Mouse (Mus musculus) kidney, adult 9 months (tissue): ENCODE measurements at regions not wholly inside any gene's neighbourhood (a gene's known extent, or its start where the extent isn't known, plus 50 kb on each side); places are given as distances from the start of the nearest gene placed in this dataset.

Experiments used
- DNase-seq: peaks from one replicate; pipeline ENCODE4 v3.0.0; 2022

DNA sequence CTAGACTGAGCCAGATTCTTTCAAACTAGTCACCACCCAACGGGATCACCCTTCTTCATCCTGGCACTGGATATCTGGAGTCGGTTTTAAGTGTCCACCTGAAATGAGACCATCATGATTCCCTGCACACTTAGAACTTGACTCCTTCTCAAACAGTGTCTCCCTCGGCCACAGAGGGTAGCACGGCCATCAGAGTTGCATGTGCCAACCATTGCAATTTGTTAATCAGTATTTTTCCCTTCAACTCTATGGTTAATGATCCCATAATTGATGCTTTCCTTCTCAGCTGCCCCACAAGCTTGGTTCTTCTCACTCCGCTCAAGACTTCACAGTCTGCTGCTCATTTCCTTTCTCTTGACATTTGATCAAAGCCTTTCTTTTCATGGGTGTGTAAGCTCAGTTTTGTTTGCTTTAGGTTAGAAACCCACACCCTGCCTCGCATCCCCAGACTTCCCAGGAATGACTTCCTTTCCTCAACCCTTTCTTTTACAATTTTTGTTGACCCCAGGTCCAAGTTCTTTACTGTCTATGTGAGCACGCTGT, 253.0 kb upstream of the Fam19a5 start:
- no peak for DNase-seq

DNA sequence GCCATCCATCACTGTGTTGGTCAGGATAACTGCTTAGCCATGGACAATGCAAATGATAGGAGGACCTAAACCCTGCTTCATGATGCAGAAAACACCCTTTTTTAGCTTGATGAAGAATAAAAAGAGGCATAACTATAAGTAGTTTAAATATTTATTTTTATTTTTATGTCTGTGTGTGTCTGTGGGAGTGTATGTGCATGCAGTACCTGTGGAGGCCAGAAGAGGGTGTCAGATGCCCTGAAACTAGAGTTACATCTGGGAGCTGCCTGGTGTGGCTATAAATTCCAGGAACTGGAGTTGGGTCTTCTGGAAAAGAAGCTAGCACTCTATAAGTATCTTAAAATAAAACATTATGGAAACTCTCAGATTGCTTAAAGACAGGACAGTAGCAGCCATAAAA, 224.2 kb upstream of the Fam19a5 start:
- DNase-seq: no peak

DNA sequence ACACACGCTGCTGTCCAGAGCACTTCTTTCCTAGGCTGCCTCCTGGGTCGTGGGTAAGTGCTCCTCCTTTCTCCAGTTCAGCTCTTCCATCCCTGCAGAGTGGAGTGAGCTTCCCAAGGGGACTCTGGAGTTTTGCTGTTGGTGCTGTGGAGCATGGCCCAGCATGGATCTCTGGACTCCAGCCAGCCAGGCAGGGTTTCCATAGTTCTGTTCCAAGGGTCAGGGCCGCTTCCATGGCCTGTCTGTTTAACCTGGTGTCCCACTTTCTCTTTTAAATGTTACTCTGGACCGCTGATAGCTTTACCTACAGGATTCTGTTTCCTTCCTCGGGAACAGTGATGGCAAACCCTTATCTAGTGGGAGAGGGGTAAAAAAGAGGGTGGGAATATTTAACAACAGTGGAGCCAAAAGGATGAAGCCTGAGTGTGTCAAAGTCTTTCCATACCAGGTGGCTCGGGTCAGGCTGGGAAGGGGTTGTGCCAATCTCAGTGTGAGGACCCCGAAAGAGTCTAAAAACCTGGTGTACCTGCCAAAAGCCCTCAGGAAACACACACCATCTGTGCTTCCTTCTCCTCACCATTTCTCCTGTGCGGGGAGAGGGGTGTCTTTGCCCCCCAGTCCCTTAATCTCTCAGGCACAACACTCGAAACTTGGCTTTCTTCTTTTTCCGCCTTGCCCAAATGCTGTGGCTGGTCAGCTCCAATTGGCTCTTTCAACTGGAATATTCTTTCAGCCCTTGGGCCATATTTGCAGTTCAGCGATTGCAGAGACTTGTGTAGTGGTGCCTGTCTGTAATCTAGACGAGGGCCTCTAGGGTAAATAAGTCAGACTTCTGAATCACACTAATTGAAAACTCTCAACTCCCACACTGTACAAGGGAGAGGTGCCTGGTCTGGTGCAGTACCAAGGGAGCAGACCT, 222.8 kb upstream of the Fam19a5 start:
- DNase-seq: peak; percentile 61

GRCm38 (mm10) chr15:87325389-87325788, 218.7 kb upstream of the Fam19a5 start:
- DNase-seq: no peak

DNA sequence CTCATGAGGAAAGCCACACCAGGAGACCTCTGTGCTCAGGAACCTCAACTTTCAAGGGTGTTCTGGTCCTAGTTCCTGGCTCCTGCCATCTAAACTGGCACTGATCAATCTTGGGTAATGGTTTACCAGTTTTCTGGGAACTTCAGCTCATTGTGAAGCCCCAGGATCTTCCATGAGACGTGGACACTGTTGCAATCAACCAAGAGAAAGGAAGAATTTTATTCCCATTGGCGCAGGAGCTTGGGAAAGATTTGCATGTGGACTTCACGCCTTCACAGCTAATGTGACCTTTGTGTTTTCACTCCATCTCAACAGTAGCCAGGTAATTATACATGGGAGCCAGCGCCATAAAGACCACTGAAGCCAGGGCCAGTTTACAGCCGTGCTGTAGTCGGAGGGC, 217.8 kb upstream of the Fam19a5 start:
- peak; percentile 58 for DNase-seq

GRCm38 (mm10) chr15:87332441-87332840, 211.7 kb upstream of the Fam19a5 start:
- DNase-seq: no peak

GRCm38 (mm10) chr15:87333527-87333926, 210.6 kb upstream of the Fam19a5 start:
- no peak for DNase-seq

GRCm38 (mm10) chr15:87334430-87334829, 209.7 kb upstream of the Fam19a5 start:
- DNase-seq: no peak

DNA sequence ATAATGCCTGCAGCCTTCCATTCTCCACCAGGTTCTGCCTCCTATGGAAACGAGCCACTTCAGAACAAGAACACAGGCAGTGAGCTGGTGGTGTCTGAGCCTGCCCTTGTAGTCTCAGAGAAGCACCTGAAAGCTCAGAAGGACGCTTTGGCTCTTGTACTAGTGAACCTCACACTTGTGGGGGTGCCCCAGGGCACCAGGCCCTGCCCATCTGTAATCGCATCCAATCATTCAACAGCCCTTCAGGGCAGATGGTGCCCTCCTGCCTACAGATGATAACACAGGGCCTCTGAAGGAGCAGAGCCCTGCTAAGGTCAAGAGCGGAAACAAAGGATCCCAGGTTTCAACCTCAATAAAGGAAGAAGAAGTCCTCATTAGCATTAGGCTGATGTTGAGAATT, 208.8 kb upstream of the Fam19a5 start:
- DNase-seq: no peak

DNA sequence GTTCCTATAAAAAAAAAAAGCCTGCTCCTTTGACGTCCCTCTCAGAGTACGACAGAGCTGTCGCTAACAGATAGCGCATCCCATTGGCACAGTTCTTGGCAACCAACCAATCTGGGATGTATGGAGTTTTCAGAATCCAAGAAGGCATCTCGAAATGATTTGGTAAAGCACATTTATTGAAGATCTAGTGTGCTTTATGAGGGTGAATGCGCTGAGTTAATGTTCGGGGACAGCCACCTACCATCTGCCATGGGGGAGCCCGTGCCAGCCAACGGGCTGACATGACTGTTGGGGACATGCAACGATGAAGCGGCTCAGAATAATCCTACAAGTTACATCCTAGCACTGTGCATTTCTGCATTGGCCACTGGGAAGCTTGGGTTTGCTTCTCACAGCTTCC, 208.4 kb upstream of the Fam19a5 start:
- DNase-seq: no peak

DNA sequence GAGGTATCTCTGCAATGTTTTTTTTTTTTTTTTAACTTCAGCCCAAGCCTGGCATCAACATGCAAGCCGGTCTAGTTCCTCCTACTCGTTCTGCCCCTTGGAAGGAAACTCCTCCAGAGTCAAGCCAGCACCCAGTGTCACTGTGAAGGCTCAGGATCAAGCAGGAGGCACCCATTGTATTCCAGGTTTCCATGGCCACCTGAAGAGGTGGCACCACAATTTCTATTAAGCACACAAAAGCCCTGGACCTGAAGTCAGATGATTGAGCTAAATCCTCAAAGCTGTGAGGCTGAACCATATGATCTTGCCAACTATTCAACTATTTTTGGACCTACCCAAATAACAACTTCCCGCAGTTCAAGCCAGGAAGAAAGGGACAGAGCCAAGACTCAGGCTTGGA, 204.2 kb upstream of the Fam19a5 start:
- DNase-seq: no peak

DNA sequence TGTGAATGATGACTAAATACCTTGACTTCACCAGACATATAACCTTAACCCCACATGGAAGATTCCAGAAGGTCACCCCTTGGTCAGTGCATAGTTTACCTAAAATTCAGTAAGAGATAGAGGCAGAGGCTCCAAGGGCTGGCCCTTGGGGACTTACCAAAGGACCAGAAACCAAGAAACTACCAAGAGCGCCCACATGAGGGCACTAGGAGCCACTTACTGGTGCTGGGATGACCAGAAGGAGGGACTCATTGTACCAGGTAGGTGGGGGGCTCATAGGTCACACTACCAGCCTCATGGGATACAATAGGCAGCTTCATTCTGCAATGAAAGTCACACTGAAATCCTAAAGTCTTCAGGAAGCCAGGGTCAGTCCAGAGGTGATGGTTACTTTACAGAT, 201.4 kb upstream of the Fam19a5 start:
- DNase-seq: no peak

GRCm38 (mm10) chr15:87345826-87346225, 198.3 kb upstream of the Fam19a5 start:
- peak; percentile 78 for DNase-seq

DNA sequence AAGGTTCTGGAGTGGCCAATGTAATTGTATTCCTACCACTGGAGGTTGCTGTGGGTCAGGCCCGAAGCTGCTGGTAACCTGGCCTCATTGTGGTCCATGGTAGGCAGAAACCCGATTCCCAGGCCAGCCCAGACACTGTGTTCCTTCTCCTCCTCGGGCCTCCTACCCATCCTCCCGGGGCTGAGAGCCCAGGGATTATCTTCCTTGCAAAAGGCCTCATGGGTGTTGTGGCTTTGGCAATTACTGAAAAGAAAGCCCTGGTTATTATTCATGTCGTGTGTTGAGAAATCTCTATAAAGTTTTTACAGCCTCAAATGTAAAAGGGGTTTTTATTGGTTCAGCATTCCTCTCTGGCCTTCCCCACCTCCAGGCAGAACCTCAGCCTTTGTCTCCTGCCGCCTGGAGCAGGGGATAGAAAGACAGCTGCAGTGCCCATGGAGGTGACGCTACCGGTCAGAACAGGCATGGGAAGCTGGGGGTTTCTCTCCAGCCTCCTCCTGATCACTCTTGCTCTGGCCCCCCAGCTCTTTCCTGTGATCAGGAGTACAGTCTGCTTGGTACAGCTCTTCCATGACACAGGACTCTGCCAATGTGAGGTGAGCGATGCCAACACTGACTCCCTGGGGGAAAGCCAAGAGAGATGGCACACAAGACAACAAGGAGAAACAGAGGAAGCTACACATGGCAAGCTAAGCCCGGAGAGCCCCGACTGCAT, 194.4 kb upstream of the Fam19a5 start:
- no peak for DNase-seq

- DNase-seq: no peak
Observed at GRCm38 (mm10) chr15:87352812-87353211, 191.3 kb upstream of the Fam19a5 start.

DNA sequence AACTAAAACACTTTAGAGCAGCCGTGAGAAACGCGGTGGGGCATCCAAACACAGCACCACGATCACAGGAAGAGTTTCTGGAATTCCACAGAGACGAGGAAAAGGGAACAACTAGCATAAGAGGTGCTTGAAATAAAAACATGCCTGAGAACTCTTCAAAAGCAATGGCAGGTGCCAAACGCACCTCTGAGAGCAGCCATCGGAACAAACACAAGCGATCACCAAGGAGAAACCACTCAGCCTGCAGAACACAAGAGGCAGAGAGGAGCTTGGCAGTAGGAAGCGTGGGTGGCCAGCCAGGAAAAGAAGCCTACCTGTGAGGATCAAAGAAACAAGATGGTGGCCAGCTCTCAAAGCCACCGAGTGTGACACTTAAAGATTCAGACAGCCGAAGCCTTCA, 190.2 kb upstream of the Fam19a5 start:
- DNase-seq: no peak

GRCm38 (mm10) chr15:87360457-87360856, 183.6 kb upstream of the Fam19a5 start:
- no peak for DNase-seq

DNA sequence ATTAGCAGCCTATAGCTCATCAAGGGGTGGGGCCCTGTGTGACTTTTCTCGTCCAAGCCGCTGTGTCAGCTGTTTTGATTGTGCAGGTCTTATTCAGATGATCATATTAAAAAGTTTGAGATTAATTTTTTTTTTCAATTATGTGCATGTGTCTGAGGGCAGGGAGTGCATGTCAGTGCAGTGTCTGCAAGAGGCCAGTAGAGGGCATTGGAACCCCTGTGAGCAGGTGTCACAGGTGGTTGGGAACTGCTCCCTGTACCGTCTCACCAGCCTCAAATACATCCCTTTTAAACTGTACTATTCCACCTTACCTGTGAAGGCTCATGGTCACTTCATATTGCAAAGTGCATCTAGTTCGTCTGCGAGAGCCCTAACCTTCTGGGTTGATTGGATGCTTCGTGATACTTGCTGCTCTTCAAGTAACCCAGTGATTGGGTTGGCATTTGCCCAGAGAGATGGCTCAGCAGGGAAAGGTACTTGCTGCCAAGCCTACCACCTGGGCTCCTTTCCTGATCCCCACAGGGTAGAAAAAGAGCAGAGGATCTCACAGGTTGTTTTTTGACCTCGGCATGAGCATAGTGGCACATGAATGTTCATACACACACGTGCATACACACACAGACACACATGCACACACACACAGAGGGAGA, 178.3 kb upstream of the Fam19a5 start:
- peak; percentile 39 for DNase-seq

GRCm38 (mm10) chr15:87367381-87367780, 176.7 kb upstream of the Fam19a5 start:
- DNase-seq: peak; percentile 23

DNA sequence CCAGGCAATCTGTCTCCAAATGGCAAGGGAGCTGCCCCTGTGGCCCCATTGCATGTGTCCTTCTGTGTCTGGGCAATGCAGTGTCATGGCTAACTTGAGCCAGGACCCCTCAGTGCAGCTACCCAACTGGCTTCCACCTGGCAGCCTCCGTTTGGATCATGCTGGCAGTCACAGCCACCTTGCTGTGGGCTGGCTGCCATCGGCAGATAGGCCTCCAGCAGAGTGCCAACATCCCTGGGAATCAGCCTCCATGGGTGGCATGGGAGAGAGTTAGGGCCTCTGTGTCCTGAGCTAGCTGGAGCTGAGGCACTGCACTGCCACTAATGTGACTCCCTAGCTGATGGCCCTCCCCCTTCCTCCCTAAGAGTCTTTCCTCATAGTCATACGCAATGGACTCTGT, 174.7 kb upstream of the Fam19a5 start:
- no peak for DNase-seq

DNA sequence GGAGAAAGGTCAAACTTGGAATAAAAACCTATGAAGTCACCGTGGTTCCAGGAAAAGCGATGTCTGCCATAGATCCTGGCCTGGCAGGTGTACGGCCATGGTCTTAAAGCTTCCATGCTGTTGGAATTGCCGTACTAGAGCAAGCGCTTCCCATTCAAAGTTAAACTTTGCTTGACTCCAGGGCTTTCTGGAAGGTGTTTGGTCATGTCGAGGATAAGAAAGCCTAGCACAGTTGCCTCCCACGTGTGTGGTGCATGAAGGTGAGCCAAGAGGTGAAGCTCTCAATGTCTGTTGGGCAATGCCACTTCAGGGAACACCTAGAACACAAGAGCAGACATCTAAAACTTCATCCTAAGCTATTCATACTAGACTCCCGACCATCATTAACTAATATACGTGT, 174.3 kb upstream of the Fam19a5 start:
- DNase-seq: no peak

- no peak for DNase-seq
Observed at GRCm38 (mm10) chr15:87370761-87371160, 173.3 kb upstream of the Fam19a5 start.

DNA sequence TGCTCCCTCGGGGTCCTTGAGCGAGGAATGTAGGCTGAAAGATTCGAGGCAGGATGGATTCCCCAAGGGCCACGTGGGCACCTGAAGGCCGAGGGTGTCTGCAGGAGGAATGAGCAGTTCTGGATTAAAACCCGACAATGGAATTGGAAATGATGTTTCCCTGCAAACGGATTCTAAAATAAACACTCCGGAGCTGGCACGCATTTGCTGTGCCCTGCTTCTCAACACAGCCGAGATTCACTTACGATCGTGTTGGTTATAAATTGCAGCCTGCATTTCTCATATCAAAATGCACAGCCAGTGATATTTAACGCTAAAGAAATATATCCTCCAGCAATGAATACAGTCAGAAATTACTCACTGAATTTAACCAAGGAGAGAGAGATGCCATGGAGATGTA, 169.4 kb upstream of the Fam19a5 start:
- no peak for DNase-seq
